Mouse (Mus musculus) brain, embryonic 14.5 days (tissue): ENCODE data around the gene Arfrp1. TPM values are rescaled to one million over a fixed set of nuclear protein-coding genes. Genes with fewer than 3 reads are reported as not detected.

Source experiments
- DNase-seq: peaks from one replicate; pipeline ENCODE4 v3.0.0-alpha.2; 2011; ENCODE audit warnings: low read depth
- CTCF ChIP-seq: fragments of 200-500 bp; IDR thresholded peaks from 2 replicates; pipeline ENCODE4 v1.5.1; 2012; ENCODE audit warnings: inconsistent platforms, mild to moderate bottlenecking, moderate library complexity, borderline replicate concordance; ENCODE audit not compliant: insufficient read depth, insufficient read length; ENCODE audit errors: extremely low read depth
- POLR2A ChIP-seq: fragments of 200-500 bp; IDR thresholded peaks from 2 replicates; pipeline ENCODE4 v1.6.1; 2012; ENCODE audit warnings: mild to moderate bottlenecking, inconsistent platforms, borderline replicate concordance; ENCODE audit not compliant: poor library complexity, insufficient read depth, insufficient read length, severe bottlenecking; ENCODE audit errors: extremely low read depth
- polyA plus RNA-seq: library from polyadenylated mRNA; depleted of rRNA; stranded (reverse); fragments of >200 nt; gene quantifications from 2 replicates; pipeline ENCODE4 v1.2.3, GENCODE M21; 2012

Arfrp1 gene
- polyA plus RNA-seq, 1 experiment: 92.9 TPM

GRCm38 (mm10) chr2:181390136-181390870 lies 25.1 kb upstream of the Arfrp1 start:
- TF ChIP-seq CTCF (no peak), POLR2A (no peak)
- no peak for DNase-seq

- TF ChIP-seq POLR2A (no peak), CTCF (no peak)
- no peak for DNase-seq
Observed at GRCm38 (mm10) chr2:181386663-181387210, 21.5 kb upstream of the Arfrp1 start.

- no peak for DNase-seq
- no peak for TF ChIP-seq POLR2A
- no peak for TF ChIP-seq CTCF
Observed at GRCm38 (mm10) chr2:181385885-181386284, 20.7 kb upstream of the Arfrp1 start.

- peak; percentile 32 for DNase-seq
- TF ChIP-seq CTCF (no peak), POLR2A (no peak)
Observed at GRCm38 (mm10) chr2:181384919-181385391, 19.8 kb upstream of the Arfrp1 start.

- no peak for TF ChIP-seq CTCF
- TF ChIP-seq POLR2A: no peak
- DNase-seq: no peak
Observed at GRCm38 (mm10) chr2:181384463-181384862, 19.3 kb upstream of the Arfrp1 start.

- DNase-seq: no peak
- no peak for TF ChIP-seq POLR2A
- TF ChIP-seq CTCF: no peak
Observed at GRCm38 (mm10) chr2:181381631-181382306, 16.6 kb upstream of the Arfrp1 start.

GRCm38 (mm10) chr2:181381107-181381506 lies 15.9 kb upstream of the Arfrp1 start:
- TF ChIP-seq CTCF (no peak), POLR2A (no peak)
- DNase-seq: no peak

GRCm38 (mm10) chr2:181380251-181380650 lies 15.0 kb upstream of the Arfrp1 start:
- DNase-seq: no peak
- no peak for TF ChIP-seq CTCF
- no peak for TF ChIP-seq POLR2A

GRCm38 (mm10) chr2:181379778-181380177 lies 14.6 kb upstream of the Arfrp1 start, which contains the start of gene Lime1:
Gene Lime1, plus strand, starts transcription at chr2:181380078.
- no peak for DNase-seq
- no peak for TF ChIP-seq CTCF
- no peak for TF ChIP-seq POLR2A

GRCm38 (mm10) chr2:181378701-181379100 lies 13.5 kb upstream of the Arfrp1 start:
- TF ChIP-seq CTCF (no peak), POLR2A (no peak)
- no peak for DNase-seq

GRCm38 (mm10) chr2:181377230-181377629 lies 12.0 kb upstream of the Arfrp1 start:
- no peak for DNase-seq
- no peak for TF ChIP-seq CTCF
- no peak for TF ChIP-seq POLR2A
